Mouse (Mus musculus): Measurements from ENCODE around the gene Foxp1.

Foxp1 gene

DNA sequence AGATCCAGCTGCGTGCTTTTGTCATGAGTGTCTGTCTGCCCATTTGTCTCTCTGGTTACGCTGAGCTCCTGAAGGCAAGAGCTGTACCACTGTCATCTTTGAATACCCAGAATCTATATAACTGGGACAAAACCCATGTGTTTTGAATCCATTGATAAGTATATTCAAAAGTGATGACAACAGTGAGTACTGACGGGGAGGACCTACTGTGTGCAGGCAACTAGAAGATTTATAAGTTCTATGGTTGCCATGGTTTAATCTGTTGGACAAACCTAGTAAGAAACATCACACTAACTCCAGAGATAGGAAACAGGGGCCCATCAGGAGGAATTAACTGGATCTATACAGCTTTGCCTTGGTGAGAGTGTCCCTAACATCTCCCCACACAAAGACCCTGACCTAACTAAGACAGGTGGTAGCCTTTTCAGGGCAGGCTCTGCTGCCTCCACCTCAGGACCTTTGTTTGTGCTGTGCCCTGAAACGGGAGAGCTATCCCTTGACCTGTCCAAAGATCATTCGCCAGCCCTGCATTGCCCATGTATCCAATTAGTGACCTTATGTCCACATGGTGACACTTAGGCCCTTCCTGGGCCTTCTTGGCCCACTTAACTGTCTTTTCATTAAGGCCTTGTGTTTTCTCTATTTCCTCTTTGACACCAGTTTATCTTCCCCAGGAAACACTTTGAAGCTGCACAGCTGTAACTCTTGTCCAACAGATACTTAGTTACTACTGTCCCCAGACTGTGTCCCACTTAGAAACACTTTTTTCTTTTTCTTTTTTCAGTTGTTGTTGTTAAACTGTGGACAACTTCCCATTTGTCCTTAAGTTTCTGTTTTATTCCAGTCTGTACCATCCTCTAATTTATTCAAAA, 530.4 kb downstream of the Foxp1 start:
- no peak for DNase-seq (ENCODE audit: low spot score)

DNA sequence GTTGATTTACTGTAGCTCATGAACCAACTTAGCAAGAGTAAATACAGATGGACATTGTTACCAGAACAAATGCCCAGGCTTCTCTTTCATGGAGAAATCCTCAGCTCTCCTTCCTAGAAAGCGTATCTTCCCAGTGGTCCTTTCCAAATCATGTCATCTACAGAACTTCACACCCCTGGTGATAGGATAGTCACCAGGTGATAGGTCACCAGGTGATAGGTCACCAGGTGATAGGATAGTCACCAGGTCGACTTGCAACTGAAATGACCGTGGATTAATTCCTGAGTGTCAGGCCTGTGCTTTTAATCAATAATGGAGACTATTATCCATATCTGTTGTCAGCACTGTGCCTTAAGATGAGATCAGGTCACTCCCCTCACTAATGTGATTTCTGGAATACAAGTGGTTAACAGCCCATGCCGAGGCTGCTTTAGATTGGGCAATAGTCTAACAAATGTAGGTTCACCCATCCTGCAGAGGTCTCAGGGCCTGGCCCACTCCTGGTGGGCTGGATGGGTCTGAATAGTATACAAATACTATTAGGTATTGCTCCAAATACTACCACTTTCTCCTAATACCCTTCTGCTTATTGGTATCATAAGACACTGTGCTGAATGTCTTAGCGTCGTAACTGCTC, 534.9 kb downstream of the Foxp1 start:
- DNase-seq (ENCODE audit: low spot score), result no peak

DNA sequence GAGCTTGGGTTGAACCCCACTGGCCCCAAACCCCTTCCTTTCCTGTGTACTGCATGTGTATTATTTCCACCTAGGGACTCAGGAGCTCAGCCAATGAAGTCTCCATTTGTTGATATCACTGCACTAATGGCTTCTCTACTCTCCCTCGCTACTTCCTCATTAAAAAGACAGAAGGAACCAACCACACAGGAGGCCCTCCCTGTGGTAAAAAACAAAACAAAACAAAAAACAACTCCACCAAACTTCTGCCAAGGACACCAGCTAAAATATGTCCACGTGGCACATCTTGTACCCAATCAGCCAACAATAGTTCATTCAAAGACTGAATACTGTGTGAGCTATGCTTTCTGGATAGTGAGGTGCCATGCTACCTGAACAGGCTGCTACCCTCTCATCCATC, 537.1 kb downstream of the Foxp1 start:
- DNase-seq (ENCODE audit: low spot score), result no peak

DNA sequence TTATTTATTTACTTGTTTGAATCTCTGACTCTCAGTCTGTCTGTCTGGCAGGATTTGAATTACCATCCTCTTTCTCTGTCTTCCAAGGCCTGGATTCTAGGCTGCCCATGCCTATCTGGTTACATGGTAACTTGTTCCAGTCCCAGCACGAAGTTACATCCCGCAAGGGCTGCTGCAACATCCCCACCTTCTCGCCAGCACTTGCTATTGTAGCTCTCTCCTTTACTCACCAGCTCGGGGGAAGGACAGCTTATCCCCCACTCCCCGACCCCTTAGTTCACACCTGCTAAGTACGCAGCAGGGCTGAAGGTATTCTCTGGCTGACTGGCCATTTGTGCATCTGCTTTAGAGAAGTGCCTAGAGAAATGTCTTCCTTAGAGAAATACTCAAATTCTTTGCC, 537.9 kb downstream of the Foxp1 start:
- DNase-seq (ENCODE audit: low spot score), result no peak

DNA sequence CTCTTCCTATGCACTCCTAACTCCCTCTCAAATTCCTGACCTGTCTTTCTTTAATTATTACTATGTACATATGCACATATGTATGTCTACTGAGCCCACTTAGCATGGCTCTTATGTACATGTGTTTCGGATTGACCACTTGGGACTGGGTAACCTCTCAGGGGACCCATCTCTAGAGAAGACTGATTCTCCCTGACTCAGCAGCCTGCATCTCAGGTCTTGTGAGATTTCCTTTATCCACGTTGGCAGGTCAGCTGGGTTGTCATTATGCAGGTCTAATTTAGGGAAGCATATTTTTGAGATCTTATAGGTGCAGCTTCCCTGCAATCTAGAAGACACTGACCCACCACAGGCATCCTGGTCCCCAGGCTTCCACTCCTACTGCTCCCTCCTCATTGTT, 538.5 kb downstream of the Foxp1 start:
- no peak for DNase-seq (ENCODE audit: low spot score)

DNA sequence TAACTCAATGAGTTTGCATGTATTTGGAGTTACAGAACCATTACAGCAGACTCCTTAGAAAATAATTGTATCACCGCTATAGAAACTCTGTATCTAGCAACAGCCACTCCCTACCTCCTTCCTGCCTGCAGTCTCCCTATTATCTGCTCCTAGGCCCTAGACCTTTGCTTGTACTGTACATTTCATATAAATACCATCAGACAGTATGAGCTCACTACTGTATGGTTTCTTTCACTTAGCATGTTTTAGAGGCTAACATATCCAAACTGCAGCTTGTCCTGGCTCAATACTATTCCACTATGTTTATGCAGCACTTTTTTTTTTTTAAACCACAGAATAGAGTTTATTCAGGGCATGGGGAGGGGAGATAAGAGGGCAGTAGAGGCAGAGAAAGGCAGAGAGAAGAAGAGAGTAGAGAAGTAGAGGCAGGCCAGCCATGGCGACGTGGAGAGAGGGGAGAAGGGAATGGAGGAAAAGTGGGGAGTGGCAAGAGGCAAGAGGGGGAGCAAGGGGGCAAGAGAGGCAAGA, 539.1 kb downstream of the Foxp1 start:
- DNase-seq (ENCODE audit: low spot score), result no peak

DNA sequence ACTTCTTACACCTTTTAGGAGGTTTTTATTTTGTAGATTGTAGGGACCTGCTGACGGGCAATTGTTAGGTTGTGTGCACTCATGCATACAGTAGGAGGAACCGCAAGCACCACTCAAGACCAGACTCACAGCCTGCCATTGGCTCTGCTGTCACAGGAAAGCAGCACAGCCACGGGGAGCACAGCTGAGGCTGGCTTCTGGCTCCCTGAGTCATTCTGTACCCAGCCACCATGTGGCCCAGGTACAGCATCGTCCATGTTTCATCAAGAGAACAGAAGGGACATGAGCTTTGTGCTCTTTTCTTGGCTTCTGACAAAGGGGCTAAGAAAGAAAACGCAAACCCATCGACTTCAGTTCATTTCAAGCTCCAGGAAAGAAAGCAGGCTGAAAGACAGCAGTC, 541.3 kb downstream of the Foxp1 start:
- no peak for DNase-seq (ENCODE audit: low spot score)

DNA sequence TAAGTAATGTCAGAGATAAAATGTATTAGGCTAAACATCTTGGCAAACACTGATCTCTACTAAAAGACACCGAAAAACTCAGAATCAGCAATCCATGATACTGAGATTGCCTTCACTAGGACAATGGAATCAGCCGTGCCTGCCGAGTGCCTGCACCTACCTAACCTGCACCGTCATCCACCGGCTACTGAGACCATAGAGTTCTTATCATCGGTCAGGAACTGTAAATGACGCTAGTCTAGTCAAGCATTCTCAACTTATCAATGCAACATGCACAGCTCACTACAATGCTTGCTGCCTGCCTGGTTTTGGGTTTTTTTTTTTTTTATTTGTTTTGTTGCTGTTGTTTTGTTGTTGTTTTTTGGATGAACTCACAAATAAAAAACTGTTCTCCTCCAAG, 542.1 kb downstream of the Foxp1 start:
- DNase-seq (ENCODE audit: low spot score), result no peak

DNA sequence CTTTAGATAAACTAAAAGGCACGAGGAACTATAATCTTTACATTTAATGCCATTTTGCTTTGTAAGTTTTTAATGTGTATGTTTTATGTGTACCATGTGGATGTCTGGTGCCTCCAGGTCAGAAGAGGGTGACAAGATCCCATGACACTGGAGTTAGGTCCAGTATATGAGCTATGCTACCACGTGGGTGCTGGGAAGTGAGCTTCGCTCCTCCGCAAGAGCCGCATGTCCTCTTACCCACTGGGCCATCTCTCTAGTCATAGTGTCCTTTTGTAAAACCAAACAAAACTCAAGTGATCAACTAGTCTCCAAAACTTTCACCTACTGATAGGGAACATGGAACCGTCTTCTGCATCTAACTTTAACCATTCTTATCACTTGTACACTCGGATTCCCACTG, 542.5 kb downstream of the Foxp1 start:
- no peak for DNase-seq (ENCODE audit: low spot score)

DNA sequence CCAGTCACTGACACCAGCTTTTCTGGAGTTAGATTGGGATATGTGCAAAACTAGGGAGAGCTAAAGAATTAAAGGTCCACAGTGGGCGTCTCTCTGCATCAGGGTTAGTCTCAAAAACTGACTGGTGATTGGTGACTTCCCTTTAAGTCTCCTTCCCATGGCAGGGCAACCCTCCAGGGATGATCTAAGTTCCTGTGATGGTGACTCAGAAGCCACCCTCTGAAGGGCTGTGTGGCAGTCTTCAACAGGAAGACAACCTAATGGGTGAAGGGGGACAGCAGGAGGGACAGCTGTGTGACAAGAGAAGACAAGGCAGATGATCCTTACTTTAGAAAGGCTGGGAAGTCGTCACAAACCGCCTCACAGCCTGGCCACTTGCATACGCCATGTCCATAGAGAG, 544.7 kb downstream of the Foxp1 start:
- DNase-seq (ENCODE audit: low spot score), result no peak

DNA sequence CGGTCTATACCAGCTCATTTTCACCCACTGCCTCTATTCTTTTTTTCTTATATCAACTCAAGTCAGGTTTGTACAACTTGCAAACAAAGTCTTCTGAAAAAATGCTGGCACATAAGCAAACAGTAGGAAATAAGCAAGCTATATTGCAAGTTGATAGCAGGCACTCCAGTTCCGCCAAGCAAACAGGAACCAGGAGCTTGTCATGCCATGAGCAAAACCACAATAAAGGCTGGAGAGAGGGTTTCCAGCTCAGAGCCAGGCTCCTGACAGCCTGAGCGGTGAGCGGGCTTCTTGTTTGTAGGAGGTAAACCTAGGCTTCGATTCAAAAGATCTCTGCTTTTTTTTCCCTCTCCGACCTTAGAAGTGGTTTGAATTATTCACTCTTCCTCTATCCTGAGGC, 546.6 kb downstream of the Foxp1 start:
- DNase-seq (ENCODE audit: low spot score), result no peak

DNA sequence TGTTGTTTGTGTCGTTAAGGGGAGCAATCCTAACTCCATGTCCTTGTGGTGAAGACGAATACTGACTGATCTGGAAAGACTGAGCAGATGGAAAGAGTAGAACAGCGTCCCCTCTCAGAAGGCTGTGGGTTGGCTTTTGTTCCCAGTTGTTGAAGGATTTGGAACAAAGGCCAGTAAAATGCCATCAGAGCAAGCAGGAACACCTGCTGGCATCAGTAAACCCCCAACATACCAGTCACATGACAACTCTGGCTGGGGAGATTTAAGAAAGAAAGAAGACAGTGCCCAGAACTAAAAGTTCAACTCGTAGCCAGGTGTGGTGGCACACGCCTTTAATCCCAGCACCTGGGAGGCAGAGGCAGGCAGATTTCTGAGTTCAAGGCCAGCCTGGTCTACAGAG, 549.1 kb downstream of the Foxp1 start:
- DNase-seq (ENCODE audit: low spot score), result no peak

DNA sequence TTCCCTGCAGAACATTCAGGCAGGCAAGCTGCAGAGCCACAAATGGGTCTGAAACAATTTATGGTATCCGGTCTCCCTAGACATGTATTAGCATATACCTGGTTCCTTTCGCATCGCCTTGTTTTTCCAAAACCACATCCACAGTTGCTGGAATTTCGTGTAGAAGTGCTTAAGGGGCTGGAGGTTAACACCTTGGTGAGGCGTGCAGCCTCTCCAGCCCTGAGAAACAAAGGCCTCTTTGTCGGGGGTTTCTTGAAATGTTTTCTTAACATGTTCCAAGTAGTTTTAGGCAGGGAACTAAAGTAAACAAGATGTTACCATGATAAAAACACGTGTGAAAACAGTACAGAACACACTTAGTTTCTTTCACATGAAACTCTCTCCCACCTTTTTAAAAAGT, 550.1 kb downstream of the Foxp1 start:
- DNase-seq (ENCODE audit: low spot score), result no peak

DNA sequence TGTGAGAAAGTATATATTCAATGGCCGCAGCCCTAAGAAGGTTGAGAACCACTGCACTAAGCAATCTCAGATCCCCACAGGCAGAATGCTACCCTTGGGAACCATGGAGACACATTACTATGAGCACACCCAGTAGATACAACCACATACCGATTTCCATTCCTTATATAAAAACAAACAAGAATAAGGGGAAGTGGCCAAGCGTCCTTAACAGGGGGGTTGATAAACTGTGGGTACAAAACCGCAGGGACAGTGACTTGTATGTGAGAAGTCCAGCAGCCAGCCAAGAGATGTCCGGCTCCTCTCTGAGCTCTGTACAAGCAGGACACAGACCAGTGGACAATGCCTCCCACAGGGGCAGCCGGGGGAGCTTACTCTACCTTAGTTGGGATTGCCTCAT, 563.2 kb downstream of the Foxp1 start:
- DNase-seq (ENCODE audit: low spot score), result no peak

DNA sequence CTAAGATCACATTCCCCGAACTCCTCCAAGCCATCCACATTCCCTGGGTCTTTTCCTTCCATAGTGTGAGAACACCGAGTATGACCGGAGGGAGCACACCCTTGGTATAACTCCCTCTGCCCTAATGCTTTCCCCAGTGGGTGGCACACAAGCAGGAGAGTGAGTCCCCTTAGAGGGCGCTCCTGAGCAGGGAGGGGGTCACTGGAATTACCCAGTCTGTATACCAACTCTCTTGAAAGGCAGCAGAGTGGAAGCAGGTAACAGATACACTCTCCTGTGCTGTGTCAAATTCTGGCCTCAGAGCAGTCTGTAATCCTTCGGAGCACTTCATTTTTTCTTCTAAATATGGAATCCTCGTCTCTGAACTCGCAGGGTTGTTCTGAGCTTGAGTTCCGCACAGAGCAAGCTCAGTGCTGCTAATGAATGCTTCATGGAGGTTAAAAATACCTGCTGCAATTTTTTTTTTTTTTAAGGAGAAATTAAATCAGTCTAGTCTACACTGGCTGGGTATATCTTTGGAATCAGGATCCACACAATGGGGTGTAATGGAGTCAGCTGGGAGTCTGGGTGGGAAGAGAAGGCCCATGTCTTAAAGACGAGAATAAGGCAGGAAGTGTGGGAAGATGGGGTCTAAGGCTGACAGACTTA, 565.9 kb downstream of the Foxp1 start:
- no peak for DNase-seq (ENCODE audit: low spot score)

DNA sequence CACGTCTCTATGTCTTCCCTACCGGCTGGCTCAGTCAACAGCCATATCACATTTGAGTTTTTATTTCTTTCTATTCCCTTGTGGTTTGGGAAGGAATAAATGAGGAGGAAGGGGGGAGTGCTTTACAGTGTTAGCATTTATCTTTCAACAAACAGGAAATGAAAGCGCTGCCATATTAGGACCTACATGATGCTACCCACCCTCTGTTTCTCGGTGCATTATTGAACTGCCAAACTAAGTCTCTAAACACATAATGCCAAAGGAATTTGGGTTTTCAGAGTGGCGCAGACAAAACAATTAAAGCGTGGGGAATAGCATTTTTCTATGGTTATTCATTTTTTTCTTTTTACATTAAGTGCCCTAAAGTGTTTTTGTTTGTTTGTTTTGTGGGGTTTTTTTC, 566.8 kb downstream of the Foxp1 start:
- DNase-seq (ENCODE audit: low spot score), result no peak

DNA sequence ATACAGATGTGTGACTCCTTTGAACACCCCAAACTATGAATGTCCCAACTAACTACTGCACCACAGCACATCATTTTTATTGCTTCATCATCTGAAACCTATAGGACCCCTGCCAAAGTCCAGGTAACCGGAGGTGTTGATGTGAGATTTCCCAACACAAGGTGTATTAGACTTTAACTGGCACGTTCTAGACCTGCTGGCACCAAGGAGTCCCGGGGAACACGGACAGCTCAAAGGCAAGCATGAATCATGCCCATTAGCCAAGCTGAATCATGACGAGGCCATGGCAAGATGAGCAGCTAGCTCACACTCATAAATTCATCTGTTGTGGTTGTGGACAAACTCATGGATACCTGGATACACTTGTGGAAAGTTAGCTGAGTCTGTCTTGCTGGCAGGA, 568.1 kb downstream of the Foxp1 start:
- no peak for DNase-seq (ENCODE audit: low spot score)

DNA sequence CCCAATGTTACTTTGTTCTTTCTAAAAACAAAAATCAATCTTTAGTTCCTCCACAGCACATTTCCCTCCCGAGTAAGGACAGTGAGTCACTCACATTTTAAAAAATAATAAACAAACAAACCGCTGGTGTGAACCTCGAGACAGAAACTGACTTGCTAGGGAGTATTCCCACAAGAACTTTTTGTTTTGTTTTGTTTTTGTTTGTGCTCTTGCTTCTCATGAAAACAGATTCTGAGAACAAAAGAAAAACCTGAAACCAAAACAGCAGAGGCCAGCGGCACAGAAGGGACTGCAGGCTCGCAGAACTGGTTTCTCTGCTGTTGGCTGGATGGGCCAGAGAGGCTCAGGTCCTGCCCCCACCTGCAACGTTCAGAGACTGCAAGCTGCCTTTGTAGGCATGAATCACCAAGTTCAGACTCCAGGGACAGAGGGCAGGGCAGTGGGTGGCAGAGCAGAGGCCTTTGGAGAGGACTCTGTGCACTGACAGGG, 572.8 kb downstream of the Foxp1 start:
- DNase-seq (ENCODE audit: low spot score), result peak; percentile 52

DNA sequence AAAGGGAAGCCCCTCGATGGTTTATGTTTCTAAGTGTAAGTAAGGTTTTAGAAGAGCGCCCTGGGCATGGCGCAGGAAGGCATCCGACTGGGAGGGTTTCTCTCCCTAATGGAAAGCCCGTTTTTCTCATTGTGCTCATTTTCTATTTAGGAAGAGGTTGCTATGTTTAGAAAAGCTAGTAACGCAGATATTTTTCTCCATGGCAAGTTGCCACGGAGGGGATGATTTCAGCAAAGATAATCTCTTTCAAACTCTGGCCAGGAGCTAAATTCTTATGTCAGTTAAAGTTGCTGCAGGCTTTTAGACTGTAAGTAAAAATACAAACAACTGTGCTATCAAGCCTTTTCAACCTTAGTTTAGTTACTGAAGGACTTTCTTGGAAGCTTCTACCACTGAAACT, 573.2 kb downstream of the Foxp1 start:
- DNase-seq (ENCODE audit: low spot score), result no peak

DNA sequence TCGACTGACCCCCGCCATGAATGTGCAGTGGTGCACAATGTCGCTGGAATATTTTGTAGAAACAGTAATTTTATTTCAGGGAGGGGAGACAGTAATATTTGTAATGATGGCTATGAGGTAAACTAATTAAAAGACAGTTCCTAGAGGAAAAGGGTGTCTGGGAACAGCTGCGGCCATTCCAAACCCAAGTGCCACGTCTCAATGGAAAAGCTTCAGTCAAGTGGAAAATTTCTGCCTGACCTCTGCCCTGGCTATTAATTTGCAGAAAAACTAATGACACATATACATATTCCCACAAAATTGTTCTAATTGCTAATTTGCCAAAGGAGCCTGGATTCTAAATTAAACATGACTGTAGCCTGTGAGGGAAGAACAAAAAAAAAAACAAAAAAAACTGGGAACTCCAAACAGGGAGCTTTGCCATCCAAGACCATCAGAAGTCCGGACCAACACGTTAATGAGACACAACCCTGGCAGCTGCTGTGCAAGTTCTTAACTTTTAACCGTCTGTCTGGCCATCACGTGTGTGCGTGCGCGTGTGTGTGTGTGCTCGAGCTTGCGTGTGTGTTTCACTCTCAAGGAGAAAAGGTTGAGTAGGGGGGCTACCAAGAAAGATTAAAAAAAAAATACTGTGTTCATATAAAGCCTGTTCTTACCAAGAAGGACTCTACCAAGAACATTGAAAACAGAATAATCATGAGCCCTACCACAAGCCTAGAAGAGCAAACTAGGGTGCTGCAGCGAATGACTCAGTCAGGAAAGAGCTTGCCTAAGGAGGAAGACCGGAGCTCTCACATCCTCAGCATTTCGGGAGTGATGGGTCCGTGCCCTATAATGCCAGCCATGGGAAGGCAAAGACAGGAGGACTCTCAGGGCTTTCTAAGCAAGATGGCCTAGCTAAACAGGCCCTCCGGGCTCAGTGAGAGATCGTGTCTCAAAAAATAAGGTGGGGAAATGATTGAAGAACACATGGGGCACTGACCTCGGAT, 574.1 kb downstream of the Foxp1 start:
- DNase-seq (ENCODE audit: low spot score), result no peak

DNA sequence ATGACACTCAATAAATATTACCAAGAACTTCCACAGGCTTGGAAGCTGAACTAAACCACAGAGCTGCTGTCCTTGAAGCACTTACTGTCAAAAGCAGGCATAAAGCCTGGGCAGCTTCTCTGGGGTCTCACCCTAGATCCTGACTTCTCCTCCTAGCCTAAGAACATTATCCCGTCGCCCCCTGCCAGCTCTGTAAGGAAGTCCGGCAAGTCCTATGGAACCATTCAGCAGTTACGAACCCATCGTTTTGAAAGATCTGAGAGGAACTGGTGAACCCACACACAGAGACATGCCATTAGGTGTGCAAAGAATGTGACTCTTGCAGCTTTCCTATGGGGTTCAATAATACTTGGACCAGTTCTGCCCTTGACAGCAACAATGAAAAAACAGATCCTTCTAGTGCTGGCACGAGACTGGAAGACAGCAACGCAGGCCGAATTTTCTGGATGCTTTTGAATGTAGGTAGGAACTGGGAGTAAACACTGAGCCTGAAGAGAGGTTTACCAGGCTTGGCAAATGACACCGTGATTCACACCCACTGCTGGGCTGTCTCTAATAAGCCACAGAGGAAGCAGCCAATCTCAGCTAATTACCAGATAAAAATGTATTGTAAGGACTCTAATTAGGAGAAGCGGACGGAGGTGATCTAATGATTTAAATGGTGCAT, 574.9 kb downstream of the Foxp1 start:
- no peak for DNase-seq (ENCODE audit: low spot score)
